Mouse (Mus musculus): ENCODE results near the gene Mmp23.

The Mmp23 gene

GRCm38 (mm10) chr4:155653086-155653450, at the start of gene Mmp23:
Gene Mmp23, minus strand, starts transcription at chr4:155653384.
- TF ChIP-seq GATA4 (IDR thresholded peaks at IDR 0.05; ENCODE audit: insufficient replicate concordance, low read length): no peak

GRCm38 (mm10) chr4:155700425-155700824, 47.2 kb upstream of the Mmp23 start:
- TF ChIP-seq GATA4 (IDR thresholded peaks at IDR 0.05; ENCODE audit: insufficient replicate concordance, low read length): no peak

GRCm38 (mm10) chr4:155696261-155697255, 43.4 kb upstream of the Mmp23 start:
- no peak for TF ChIP-seq GATA4 (IDR thresholded peaks at IDR 0.05; ENCODE audit: insufficient replicate concordance, low read length)

- no peak for TF ChIP-seq GATA4 (IDR thresholded peaks at IDR 0.05; ENCODE audit: insufficient replicate concordance, low read length)
Observed at GRCm38 (mm10) chr4:155695531-155696062, 42.4 kb upstream of the Mmp23 start.

GRCm38 (mm10) chr4:155694482-155695401, 41.6 kb upstream of the Mmp23 start:
- no peak for TF ChIP-seq GATA4 (IDR thresholded peaks at IDR 0.05; ENCODE audit: insufficient replicate concordance, low read length)

- no peak for TF ChIP-seq GATA4 (IDR thresholded peaks at IDR 0.05; ENCODE audit: insufficient replicate concordance, low read length)
Observed at GRCm38 (mm10) chr4:155694111-155694481, 40.9 kb upstream of the Mmp23 start, which contains the start of gene Fndc10. Gene Fndc10, plus strand, starts transcription at chr4:155694342.

- no peak for TF ChIP-seq GATA4 (IDR thresholded peaks at IDR 0.05; ENCODE audit: insufficient replicate concordance, low read length)
Observed at GRCm38 (mm10) chr4:155692421-155692820, 39.2 kb upstream of the Mmp23 start.

- no peak for TF ChIP-seq GATA4 (IDR thresholded peaks at IDR 0.05; ENCODE audit: insufficient replicate concordance, low read length)
Observed at GRCm38 (mm10) chr4:155690571-155691375, 37.6 kb upstream of the Mmp23 start.

- no peak for TF ChIP-seq GATA4 (IDR thresholded peaks at IDR 0.05; ENCODE audit: insufficient replicate concordance, low read length)
Observed at GRCm38 (mm10) chr4:155675991-155676390, 22.8 kb upstream of the Mmp23 start.

GRCm38 (mm10) chr4:155672082-155672481, 18.9 kb upstream of the Mmp23 start:
- no peak for TF ChIP-seq GATA4 (IDR thresholded peaks at IDR 0.05; ENCODE audit: insufficient replicate concordance, low read length)

- no peak for TF ChIP-seq GATA4 (IDR thresholded peaks at IDR 0.05; ENCODE audit: insufficient replicate concordance, low read length)
Observed at GRCm38 (mm10) chr4:155669598-155670075, 16.5 kb upstream of the Mmp23 start.

- no peak for TF ChIP-seq GATA4 (IDR thresholded peaks at IDR 0.05; ENCODE audit: insufficient replicate concordance, low read length)
Observed at GRCm38 (mm10) chr4:155668689-155669597, 15.8 kb upstream of the Mmp23 start, which contains the start of gene Mib2. Gene Mib2, minus strand, starts transcription at chr4:155669198.

- no peak for TF ChIP-seq GATA4 (IDR thresholded peaks at IDR 0.05; ENCODE audit: insufficient replicate concordance, low read length)
Observed at GRCm38 (mm10) chr4:155666903-155667302, 13.7 kb upstream of the Mmp23 start.
